Mouse (Mus musculus) megakaryocyte progenitor cell, adult 5-6 weeks (primary cell): ENCODE data around the gene St3gal6. TPM values are rescaled to one million over a fixed set of nuclear protein-coding genes. Genes with fewer than 3 reads are reported as not detected.
A peak's percentile ranks its signal among the peaks of the same experiment; 100 is the strongest.

Experiments
- ATAC-seq: replicated peaks from 2 replicates; pipeline ENCODE4 v1.8.0; 2016; ENCODE audit warnings: mild to moderate bottlenecking, moderate TSS enrichment, inconsistent platforms; ENCODE audit not compliant: poor library complexity
- total RNA-seq, 2 experiments: library from RNA; stranded (forward) in 1 of 2; stranded (reverse) in 1 of 2; fragments of 157-497, 149-512 nt in 1 of 2; fragments of 200-1000 nt in 1 of 2; gene quantifications; 2 replicates each; pipeline versions ENCODE4 v1.2.3 to v1.2.4; 2015 to 2017

Gene St3gal6
- total RNA-seq, 2 experiments from 2014 or later: 4.5 to 8.0 TPM

DNA sequence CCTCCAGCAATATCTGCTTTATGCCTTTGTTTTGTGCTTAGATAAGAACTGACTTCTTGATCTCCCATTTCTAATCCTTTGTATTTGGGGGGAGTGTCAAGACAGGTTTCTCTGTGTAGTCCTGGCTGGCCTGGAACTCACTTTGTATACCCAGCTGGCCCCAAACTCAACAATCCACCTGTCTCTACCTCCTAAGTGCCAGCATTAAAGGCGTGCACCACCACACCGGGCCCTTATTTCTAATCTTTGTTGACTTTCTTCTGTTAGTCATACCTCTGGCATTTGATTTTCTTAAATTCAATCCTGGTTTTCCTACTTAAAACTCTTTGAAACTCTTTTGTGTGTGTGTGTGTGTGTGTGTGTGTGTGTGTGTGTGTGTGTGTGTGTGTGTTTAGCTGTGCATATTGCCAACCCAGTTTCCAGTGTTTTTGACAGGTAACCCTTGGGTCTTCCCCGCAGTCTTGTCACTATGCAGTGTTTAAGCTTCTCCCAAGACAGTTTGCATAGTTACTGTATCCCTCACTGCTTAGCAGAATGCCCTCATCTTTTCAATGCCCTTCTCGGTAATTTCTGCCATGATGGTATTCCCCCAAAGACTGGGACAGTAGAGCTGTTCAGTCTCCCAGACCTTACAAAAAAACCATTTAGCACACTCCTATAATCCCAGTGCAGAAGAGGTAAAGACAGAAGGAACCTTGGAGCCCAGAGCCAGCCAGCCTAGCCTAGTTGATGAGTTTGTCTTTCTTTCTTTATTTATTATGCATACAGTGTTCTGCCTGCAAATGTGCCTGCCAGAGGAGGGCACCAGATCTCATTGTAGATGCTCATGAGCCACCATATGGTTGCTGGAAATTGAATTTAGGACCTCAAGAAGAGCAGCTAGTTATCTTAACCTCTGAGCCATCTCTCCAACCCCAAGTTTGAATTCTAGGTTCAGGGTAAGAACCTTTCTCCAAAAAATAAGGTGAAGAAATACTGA is 77.5 kb downstream of the St3gal6 start:
- peak; percentile 24; the same call in 1 of the 2 replicates for ATAC-seq

DNA sequence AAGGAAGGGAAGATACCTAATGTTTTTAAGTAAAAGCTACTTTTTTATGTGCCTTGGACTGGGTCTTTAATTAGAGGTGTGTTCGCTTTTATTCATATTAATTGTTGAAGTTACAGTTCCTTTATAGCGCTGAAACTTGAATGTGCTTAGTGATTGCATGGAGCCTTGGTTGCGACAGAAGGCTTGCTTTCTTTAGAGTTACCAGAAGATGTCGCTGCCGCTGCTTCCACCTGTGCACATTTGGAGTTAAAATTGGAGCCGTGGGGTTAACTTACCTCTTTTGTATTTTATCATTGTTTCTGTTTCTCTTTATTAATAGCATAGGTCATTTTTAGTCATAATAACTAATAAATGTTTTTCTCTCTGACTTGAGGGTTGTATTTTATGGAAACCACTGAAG is 79.3 kb downstream of the St3gal6 start:
- ATAC-seq: peak; percentile 94

DNA sequence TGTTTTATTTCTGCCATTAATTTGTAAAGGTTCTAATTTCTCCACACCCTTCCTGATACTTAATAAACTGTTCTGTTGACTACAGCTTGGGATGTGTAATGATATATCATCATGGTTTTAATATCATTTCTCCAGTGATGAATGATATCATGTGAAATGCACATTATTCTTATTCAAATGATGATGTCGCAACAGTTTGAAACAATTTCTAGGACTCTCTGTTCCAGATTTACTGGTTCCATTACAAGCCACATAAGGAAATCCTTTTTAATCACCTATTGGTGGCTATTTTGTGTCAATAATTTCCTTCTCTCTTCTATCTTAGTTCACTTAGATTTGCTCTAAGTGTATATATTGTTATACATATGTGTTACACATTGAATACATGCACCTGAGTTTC is 91.7 kb downstream of the St3gal6 start:
- ATAC-seq: no peak

DNA sequence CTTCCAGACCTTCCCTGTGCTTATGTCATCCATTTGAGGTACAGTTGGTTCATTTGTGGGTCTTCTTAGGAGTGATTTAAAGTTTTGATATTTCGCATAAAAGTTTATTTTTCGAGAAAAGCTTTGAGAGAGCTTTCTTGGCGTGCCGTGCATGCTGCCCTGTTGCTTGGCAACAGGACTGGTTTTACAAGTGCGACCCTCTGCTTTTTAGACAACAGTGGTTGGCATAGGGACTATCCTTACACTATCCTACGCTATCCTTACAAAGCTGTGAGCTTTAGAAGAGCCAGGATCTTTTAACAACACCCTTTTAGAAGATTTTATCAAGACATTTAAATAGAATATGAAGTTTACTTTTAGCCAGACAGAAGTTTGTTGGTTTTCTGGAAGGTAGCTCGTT is 93.8 kb downstream of the St3gal6 start:
- no peak for ATAC-seq

DNA sequence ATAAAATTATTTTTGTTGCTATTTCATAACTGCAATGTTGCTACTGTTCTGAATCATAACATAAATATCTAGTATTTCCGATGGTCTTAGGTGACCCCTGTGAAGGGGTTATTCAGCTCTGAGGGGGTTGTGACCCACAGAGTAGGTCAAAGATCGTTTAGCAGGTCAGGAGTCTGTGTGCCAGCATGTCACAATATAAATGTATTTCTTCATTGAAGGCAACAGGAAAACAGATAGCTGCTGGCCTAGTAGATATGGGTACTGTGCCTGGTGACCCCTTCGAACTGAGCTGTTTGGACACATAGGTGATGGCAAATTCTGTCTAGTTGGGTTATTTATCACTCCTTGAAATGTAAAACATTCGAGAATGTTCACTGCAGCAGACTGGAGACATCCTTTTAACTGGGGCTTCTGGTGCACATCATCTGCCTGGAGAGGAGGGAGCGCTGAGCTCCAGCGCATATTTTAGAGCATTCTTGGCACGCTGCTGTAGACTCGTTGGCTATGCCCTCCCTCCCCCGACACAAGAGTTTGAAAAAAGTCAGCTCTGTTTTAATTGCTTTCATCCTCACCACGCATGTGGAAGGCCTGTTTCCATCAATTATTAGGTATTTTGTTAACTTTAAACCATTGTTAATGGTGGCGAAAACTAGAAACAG is 102.2 kb downstream of the St3gal6 start:
- no peak for ATAC-seq

Other genes starting within 250 kb of the St3gal6 start
- 0.29 and 0.35 TPM in 2 replicates for gene Dcbld2, start 115.8 kb downstream of the St3gal6 start, total RNA-seq (2015)
- 0.07 and 0.33 TPM in 2 replicates for gene Dcbld2, start 115.8 kb downstream of the St3gal6 start, total RNA-seq (2017)
- not detected in 2 replicates for gene Gm813, start 92.7 kb upstream of the St3gal6 start, total RNA-seq (2015)
- not detected in 2 replicates for gene Gm813, start 92.7 kb upstream of the St3gal6 start, total RNA-seq (2017)
- 0.22 TPM in 1 of 2 replicates, not detected in the other for gene E330017A01Rik, start 114.5 kb upstream of the St3gal6 start, total RNA-seq (2015)
- not detected in 2 replicates for gene E330017A01Rik, start 114.5 kb upstream of the St3gal6 start, total RNA-seq (2017)
- 68.8 and 73.1 TPM in 2 replicates for gene Cpox, start 146.0 kb upstream of the St3gal6 start, total RNA-seq (2015)
- gene Cpox, start 146.0 kb upstream of the St3gal6 start, total RNA-seq (2017): 28.9 and 34.3 TPM in 2 replicates
- gene Gpr15, start 194.8 kb upstream of the St3gal6 start, total RNA-seq (2015): 0.86 and 1.1 TPM in 2 replicates
- gene Gpr15, start 194.8 kb upstream of the St3gal6 start, total RNA-seq (2017): 0.78 and 2.0 TPM in 2 replicates
- 41.5 and 62.0 TPM in 2 replicates for gene Cldnd1, start 203.7 kb upstream of the St3gal6 start, total RNA-seq (2015)
- 14.3 and 17.6 TPM in 2 replicates for gene Cldnd1, start 203.7 kb upstream of the St3gal6 start, total RNA-seq (2017)
- not detected in 2 replicates for gene Olfr172, start 238.9 kb upstream of the St3gal6 start, total RNA-seq (2015)
- gene Olfr172, start 238.9 kb upstream of the St3gal6 start, total RNA-seq (2017): not detected in 2 replicates